Mouse (Mus musculus): ENCODE results near the gene Acbd3. TPM values are rescaled to one million over a fixed set of nuclear protein-coding genes. Genes with fewer than 3 reads are reported as not detected.

Acbd3 gene
- total RNA-seq, 2 experiments from 2014 or later: 32.6 to 33.6 TPM

Other genes starting within 250 kb of the Acbd3 start
- 100 to 1,000 TPM; 157 to 180 TPM for gene Stum, start 242.5 kb upstream of the Acbd3 start, total RNA-seq (2021)
- gene Parp1, start 157.1 kb upstream of the Acbd3 start, total RNA-seq (2021): 10 to 100 TPM; 85.2 to 92.0 TPM
- 1 to 10 TPM; 4.3 to 5.1 TPM for gene Lin9, start 84.9 kb upstream of the Acbd3 start, total RNA-seq (2021)
- not detected for gene Mixl1, start 29.0 kb upstream of the Acbd3 start, total RNA-seq (2021)
- 100 to 1,000 TPM; 301 to 318 TPM for gene H3f3a, start 87.9 kb downstream of the Acbd3 start, total RNA-seq (2021)
- 10 to 100 TPM; 18.8 to 21.0 TPM for gene Sde2, start 125.1 kb downstream of the Acbd3 start, total RNA-seq (2021)
- gene Lefty2, start 167.1 kb downstream of the Acbd3 start, total RNA-seq (2021): 1 to 10 TPM in 1 of 2 experiments, under 1 TPM in 1; 0.37 to 2.0 TPM
- gene Pycr2, start 178.2 kb downstream of the Acbd3 start, total RNA-seq (2021): 10 to 100 TPM; 29.8 to 30.2 TPM
- under 1 TPM; 0.44 to 0.89 TPM for gene Lefty1, start 209.0 kb downstream of the Acbd3 start, total RNA-seq (2021)
- gene Tmem63a, start 216.3 kb downstream of the Acbd3 start, total RNA-seq (2021): 10 to 100 TPM; 10.5 to 11.1 TPM